Mouse (Mus musculus) thymus, postnatal 0 days (tissue): Measurements from ENCODE around the gene Ptprn2. TPM values are rescaled to one million over a fixed set of nuclear protein-coding genes. Genes with fewer than 3 reads are reported as not detected.

Experiments used
- DNase-seq: peaks from one replicate; pipeline ENCODE4 v3.0.0-alpha.2; 2015; ENCODE audit warnings: low spot score
- polyA plus RNA-seq: library from polyadenylated mRNA; unstranded; fragments of >200 nt; fragmentation: Nextera tagmentation; extraction: Ambion mirVana; gene quantifications from 2 replicates; pipeline ENCODE4 v1.2.1, GENCODE M21; 2015

The Ptprn2 gene
- polyA plus RNA-seq, 1 experiment from 2014 or later = 0.14 TPM

DNA sequence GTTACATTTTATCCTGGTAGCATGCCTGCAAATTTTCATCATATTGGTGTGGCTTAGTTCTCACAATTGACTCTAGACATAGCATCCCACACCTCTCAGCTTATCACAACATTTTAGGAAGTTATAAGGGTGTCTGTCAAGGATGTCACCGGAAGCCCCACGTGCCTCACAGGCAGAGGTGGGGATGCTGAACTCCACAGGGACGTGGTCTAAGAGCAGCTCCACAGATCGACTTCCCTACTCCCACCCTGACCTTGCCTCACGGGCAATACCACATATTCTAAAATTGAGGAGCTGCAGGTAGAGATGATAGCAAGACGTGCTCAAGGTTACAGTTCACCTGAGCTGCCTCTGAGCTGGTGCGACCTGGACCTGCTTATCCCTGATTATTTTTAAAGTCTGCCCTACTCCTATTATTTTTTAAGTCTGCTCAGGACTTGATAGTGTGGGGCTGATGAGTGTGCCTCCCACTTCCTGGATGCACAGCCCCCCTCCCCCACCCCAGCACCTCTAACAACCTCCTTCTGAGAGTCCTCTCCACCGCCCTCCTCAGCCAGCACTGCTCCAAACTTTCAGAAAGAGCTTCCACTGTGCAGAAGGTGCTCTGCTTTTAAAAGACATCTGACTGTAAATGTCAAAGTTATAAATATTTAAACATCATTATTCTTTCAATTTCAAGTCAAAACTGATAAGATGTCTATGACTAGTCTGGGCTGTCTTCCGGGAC lies 672.3 kb downstream of the Ptprn2 start:
- no peak for DNase-seq

DNA sequence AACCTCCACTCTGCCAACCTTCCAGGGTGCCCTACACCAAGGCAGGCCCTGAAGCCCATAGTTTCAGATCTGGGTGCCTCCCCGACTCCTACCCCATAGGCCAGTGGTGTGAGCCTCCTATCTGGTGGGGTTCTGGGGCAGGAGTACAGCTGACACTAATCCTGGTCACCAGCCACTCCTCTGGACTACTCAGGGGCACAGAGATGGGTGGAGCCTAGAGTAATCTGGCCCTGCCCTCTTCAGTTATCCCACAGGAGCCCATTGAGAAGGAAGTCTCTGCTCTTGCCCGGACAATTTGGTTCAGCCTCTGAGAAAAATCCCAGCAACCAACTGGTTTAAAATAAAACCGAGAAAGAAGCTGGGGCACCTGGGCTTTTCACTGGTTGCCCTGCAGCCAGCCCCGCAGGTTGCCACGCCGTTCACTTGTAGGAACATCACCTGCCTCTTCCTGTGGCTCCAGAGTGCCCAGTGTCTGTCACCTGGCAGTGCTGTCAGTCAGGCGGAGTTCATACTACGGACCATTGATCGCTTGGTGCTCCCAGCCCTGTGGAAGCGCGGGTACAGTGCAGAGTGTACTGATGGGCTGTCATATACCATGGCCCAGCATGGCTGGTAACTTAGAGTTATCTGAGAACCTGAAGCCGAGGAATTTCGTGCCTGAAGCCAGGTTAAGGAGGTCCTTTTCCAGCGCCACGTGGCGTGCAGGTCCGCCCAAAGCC lies 673.6 kb downstream of the Ptprn2 start:
- no peak for DNase-seq

DNA sequence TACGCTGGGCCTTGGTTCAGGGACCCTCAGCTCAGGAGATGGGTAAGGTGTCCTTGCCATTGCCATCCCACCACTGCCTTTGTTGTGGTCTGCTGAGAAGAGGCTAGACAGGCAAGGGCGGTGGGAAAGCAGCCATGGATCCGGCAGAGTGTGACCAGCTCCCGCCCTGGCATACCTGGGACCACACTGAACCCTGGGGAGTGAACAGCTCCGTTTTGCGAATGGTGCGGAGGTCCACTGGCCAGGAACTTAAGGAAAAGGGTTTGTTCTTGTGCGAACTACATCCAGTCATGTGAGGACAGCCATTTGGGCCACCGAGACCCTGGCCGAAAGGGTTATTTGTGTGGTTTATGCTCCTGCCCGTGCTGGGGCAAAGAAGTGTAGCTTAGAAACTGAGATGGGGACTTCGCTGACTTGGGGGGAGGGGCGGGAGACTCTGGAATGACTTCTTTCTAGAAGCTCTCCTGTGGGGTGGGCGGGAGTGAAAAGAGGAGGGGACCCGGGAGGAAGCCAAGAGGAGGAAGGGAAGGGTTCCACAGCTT lies 674.2 kb downstream of the Ptprn2 start:
- DNase-seq = no peak

DNA sequence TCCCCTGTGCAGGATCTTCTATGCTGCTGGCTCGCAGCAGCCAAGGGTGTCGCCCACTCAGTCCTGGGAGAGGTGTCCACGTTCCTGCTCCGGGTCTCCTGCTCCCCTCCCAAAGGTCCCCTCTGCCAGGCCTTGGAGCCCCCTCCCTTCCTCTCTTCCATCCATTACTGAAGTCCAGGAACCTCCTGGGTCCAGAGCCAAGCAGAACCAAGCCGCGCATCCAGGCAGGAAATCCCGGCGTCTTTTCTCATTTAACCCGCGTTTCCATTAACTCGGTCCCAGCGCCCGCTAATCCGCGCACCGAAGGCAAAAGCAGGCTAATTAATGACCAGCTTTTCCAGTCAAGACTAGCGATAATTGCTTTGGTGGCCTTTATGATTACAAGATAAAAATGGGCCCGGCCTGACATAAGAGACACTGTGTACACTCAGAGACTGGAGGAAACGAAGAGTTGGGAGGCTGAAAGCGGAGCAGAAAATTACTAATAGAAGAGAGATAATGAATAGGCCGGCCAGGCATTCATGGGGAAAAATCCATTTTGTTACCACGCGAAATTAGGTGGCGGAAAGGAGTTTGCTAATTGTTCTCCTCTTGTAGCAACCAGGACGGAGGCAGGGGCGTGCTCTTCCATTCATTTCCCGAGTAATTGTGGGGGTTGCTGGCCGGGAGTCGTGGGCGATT lies 674.8 kb downstream of the Ptprn2 start:
- DNase-seq = no peak

DNA sequence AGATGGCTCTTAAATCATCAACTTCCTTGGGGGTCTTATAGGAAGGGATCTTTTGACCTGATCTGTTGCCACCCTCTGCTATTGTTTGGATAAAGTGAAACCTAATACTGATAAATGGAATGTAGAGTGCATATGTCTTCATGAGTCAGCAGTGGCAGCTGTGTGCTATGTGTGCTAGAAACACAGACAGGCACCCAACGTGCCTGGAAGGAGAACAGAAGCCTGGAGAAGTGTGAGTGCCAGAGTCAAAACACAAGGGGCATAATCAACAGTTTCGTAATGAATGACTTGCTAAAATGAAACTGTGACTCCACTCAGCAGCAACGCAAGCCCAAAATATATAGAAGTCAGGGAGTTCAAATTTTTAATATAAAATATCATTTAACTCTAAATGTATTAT lies 676.7 kb downstream of the Ptprn2 start:
- DNase-seq = no peak

DNA sequence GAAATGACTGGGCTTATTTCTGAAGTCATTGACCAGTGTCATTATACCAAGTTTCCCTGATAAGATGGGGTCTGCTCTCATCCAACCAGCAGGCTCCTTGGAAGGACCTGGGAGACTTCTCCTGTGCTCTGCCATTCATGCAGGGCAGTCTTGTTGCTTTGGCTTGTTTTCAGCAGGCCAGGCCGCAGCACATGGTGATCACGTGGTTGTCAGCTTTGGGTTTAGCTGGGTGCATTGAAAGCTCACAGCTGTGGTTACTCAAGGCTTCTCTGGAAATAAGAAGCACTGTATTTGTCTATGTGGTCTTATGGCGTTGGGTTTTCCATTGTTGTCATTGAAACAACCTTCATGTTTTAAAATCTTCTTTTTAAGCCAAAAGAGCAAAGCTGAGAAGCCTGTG lies 678.3 kb downstream of the Ptprn2 start:
- no peak for DNase-seq

DNA sequence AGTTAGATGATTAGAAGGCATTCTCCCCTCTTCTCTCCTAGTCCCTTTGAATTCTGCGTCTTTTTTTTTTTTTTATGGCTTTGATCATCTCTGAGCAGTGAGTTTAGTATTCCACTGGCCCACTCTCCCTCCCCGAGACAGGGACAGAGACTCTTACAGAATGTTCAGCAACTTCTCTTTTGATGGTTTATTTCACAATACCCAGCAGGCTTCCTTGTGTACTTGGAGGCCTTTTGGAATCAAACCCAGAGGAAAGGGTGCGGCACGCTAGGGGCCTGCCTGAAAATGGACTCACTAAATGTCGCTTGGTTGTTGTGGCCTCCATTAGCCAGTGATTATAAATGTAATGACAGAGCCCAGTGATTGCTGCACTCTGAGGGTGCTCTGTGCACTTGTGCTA lies 680.7 kb downstream of the Ptprn2 start:
- no peak for DNase-seq

DNA sequence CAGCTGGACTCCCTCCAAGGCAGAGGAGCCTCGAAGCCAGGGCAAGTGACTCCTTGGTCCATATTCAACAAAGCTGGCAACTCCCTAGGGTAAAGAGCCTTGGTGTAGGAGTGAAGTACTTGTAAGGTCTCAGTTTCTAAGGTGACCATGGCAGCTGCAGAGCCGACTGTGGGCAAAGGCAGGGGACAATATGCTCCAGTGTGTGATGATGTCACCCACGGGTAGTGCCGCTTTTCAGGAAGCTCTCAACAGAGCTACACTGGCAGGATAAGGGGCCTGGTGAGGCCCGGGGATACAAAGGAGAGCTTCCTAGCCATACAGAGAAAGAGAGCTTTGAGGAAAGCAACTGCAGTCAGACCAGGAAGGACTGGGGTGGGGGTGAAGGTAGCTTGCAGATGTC lies 684.1 kb downstream of the Ptprn2 start:
- no peak for DNase-seq

DNA sequence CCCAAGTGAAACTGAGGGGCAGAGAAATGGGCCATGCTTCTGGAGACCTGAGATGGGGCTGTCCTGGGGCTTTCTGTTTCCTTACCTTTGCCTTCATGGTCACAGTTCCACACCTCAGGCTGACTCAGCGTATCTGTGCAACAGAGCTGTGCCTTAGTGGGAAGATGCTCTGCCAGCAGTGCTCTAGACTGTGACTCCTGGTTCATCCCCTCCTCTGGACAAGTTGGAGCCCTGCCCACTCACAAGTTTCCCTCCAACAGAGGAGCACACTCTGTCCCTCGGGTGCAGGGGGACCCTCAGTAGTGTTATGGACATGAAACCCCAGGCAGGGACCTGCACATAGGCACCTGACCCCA lies 687.0 kb downstream of the Ptprn2 start:
- DNase-seq = no peak

DNA sequence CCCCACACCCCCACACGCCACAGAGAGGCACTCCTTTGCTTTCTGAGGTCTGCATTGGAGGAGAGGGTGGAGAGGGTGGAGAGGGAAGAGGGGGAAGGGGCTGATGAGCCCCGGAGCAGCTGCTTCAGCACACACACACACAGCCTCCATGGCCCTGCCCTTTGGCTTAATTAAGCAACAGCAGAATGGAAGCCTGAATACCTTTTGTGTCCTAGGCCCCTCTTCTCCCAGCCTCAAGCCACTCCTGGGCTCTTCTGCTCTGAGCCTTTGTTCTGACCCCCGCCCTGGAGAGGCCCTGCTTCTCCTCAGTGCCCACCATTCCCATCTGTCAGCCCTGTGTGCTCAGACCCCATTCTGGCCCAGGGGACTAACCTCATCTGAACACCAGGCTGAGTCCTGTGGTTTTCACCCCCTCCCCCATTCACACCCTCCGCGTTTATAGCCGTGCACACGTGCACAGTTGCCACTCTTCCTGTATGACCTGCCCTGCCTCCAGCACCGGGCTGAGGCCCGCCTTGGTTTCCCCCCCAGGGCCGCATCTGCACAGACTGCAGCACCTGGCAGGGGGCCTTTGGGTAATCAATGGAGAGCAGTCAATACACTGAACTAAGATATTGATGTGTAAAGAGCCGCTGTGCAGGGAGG lies 687.5 kb downstream of the Ptprn2 start:
- no peak for DNase-seq

DNA sequence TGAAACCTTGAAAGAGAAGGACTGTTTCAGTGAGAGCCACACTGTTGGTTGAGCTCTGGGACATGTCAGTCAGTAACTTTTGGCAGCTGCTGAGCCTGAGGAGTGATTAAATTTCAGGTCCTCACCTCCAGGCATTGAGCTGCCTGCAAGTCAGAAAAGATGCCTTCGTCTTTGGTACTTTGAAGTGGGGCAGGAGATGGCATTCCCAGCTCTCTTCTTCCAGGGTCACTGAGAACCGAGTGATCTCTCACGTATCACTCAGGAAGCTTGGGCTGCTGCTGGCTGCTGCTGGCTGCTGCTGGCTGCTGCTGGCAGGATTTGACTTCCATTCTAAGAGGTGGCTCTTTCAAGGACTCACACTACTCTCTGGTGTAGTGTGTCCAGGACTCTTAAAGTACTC lies 688.7 kb downstream of the Ptprn2 start:
- DNase-seq = no peak

DNA sequence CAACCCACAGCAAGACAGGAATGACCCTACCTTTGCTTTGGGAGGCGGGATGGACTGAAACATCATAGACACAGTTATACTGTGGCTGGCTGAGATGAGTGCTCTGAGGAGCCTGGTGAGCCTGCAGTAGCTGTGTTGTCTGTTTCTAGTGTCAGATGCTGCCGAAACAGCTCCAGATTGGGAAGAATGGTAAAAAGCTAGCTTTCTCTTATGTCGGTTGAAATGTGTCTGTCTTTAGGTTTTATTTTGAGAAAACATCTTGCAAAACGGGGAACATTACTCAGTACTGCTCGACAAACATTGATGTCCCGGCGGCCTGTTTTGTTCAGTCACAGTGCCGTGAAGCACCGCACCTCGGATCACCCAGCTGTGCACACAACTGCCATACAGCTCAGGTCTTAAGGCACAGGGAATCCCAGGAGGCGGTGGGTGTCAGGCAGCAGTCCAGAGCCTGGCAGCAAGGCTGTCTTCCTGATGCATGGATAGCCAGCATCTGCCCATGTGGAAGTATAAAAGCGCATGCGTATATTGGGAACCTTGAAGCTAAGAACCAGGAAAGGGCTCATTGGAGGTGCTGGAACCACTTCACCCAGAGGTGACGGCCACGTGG lies 689.7 kb downstream of the Ptprn2 start:
- no peak for DNase-seq

DNA sequence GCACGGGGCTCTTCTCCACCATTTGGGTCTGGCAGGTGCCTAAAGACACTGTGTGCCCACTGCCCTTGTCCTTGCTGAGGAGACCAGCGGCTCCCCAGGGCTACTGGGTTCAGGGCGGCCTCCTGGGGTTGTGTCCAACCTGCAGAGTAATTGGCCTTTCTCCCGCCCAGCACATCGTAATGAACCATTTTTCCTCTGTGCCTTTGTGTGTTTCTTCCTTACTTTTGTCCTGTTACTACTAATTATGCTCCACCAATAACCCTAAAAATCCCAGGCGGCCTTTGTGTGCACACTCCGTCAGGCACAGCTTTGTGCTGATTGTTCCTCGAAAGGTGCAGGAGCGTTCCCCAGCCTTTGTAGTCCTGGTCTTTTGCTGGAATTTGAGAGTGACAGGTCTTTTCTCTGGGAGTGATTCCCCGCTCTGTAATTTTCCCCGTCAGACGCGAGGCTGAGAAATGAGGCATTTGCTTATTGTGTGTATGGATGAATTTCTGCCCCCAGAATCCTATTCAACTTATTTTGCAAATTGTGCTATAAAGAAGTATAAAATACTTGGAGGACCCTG lies 690.8 kb downstream of the Ptprn2 start:
- no peak for DNase-seq

DNA sequence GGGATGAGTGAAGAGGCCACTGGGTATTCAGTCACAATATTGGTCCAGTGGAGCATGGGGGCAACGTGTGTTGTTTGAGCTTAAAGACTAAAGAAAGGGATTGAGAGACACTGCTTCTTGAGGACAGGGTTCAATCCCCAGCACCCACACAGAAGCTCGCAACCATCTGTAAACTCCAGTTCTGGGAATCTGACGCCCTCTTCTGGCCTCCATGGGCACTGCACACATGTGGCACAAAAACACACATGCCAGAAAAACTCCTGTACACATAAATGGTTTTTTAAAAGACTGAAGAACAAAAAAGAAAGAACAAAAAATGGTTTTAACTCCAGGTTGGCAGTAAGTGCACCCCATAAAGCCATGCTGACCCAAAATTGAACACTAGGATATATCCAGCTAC lies 701.6 kb downstream of the Ptprn2 start:
- DNase-seq = no peak

DNA sequence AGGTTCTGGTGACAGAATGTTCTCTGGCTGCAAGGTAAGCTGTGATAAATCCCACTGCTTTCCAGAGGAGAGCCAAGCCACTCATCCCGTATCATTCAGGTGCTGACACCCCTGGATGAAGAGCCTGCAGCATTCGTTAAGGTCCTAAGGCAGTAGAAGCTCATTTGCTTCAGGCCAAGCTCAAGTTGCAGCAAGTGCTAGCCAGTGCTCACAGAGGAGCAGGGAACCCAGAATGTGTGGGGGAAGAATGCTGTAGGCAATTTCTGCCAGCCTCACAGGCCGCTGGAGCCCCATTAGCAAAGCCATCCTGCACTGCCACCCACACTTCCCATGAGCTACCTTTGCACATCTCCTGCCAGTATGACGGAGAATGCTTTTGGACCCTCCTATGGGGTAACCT lies 706.5 kb downstream of the Ptprn2 start:
- DNase-seq = no peak

DNA sequence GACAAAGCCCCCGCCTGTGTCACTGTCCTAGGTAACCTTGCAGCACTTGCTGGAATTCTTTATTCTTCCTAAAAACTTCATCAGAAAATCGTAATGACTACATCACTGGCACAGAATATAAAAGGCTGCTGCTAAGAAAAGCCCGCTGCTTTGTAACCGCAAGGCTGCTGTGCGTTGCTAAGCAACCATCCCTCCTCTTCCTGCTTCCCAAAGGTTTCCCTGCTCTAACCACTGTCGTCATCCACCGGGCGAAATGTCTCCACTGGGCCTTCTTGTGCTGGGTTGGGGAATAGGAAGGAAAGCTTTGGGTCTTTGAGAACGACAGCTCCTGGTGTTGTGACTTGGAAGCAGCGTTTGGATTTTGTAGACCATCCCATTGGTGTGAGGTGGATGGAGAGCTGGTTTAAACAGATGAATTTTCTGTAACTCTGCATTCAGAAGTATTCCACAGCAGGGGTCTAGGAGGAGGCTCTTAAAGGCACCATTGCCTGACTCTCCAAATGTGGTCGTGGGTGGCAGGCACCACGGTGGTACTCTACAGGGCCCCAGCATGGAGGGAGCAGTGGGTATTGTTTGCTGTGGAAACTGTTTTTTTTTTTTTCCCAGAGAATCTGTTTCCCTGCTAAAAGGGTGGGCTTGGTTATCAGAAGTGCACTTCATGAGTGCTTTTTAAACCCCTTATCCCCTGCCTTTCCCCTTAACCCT lies 711.4 kb downstream of the Ptprn2 start:
- DNase-seq = no peak

DNA sequence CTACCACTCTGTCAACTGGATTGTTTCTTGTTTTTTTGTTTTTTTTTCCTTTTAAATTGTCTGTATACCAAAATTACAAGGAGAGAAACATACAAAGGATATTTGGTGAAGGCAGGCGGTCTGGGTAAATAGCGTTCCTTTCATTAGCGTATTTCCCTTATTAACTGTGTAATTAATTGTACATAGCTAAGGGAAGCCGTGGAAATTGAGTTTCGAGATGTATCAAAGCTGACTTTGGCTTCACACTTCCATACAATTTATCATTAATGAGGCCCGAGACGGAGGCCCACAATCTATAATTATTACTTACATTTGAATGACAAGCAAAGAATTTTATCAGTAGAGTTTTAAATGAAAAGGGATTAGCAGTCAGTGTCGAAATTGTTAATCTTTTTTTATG lies 712.6 kb downstream of the Ptprn2 start:
- no peak for DNase-seq

DNA sequence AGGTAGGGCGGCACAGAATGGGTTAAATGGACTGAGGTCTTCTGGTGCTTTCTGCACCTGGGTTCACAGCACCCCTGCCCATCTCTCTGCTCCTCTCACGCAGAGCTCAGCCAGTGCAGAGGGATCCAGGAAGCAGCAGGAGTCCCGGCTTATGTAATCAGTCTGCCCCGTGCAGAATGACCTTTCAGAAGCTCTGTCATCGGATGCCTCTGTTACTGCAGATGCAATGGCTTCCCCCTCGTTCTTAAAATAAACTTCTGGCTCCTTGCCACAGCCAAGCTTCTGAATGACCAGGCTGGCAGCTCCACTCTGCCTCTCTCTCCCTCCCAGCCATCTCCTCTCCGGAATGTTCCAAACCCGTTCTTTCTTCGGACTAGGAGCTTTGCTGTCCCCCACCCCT lies 714.6 kb downstream of the Ptprn2 start:
- no peak for DNase-seq

DNA sequence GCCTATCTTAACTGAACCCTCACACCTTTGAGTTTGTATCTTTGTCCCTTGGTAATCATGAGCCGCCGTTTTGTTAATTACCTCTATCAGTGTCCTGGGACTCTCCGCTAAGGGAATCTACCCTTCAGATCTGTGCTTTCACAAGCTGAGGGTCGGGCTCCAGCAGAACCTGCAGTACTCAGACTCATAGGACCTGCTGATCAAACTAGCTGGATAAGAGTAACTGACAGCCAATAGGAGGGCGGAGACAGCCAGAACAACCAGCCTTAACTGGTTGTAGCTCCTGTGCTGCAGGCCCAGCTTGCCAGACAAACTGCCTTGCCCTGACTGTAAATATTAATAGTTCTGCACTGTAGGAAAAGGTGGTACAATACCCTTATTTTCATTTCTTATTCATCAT lies 715.1 kb downstream of the Ptprn2 start:
- no peak for DNase-seq

DNA sequence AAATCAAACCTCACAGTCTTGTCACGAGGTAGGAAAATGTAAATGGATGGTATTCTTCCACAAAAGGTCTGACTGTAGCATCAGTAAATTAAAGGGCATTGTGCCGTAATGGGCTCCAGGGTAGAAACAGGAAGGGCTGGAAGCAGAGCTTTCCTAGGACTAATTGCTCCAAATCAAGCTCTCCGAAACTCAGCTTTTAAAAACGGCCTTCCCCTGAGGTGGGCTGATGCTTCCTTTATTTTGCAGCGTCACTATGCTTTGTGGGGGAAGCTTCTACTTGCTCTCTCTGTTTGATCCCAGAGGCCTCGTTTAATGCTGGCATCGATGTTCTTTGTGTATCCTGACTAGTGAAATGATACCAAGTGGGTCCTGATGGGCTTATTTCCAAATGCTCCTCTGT lies 718.0 kb downstream of the Ptprn2 start:
- no peak for DNase-seq

DNA sequence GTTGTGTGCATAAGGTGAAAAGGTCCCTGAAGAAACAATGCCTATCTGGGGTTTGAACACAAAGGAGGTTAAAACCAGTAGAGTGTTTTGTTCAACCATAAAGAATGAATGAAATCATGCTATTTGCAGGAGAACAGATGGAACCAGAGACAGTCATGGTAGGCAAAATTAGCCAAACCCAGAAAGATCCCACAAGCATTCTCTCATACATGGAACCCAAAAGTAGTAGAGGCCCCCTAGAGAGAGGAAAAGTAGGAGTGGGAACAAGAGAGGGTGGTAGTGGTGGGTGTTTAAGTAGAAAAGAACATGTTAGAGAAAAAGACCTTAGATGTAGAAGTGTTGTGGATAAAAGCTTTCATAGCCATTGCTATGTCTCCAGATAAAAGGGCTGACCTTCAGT lies 719.4 kb downstream of the Ptprn2 start:
- no peak for DNase-seq
